Mouse (Mus musculus): ENCODE data around the gene Trim33. TPM values are rescaled to one million over a fixed set of nuclear protein-coding genes. Genes with fewer than 3 reads are reported as not detected.

Gene Trim33
- polyA plus RNA-seq, 1 experiment: 10.8 TPM

GRCm38 (mm10) chr3:103400807-103401206, 121.7 kb downstream of the Trim33 start:
- DNase-seq (ENCODE audit: low spot score): no peak

GRCm38 (mm10) chr3:103401342-103402098, 122.4 kb downstream of the Trim33 start:
- no peak for DNase-seq (ENCODE audit: low spot score)

GRCm38 (mm10) chr3:103402212-103402611, 123.1 kb downstream of the Trim33 start:
- DNase-seq (ENCODE audit: low spot score): no peak

- DNase-seq (ENCODE audit: low spot score): no peak
Measured at GRCm38 (mm10) chr3:103405135-103405534, 126.0 kb downstream of the Trim33 start.

DNA sequence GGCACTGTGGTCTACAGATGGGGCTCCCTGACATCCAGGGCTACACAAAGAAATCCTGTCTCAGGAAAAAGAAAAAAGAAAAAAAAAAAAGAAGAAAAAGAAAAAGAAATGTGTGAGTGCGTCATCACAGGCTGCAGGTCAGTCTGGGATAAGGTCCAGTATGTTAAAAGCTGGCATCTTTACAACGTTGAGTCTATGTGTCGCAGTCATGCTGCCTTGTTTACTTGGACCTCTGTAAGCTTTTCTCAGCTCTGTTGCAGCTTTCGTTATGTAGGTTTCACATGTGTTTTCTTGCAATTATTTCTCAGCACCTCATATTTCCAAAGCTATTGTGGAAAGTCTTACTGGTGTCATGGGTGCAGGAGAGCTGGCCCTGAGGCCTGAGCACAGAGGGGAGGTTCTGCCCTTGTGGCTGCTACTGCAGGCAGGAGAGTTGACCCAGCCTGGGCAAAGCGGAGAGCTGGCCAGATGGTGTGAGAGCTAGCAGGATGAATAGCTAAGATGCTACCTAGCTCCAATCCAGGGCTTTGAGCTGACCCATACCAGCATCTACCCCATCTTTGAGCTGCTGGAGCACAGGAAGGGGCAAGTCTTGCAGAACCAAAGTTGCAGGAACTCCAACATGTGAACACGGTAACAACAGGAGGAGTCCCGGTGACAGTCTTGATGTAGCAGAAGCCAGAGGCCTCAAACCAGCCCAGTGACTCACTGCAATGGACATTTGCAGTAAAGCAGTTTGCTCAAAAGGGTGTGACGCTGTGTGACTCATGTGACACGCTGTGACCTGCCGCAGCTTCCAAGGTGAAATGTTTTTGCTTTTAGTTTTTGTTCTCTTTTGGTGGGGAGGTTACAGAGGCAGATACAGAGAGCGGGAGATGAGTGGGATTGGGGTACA, 127.0 kb downstream of the Trim33 start:
- no peak for DNase-seq (ENCODE audit: low spot score)

Other genes starting within 250 kb of the Trim33 start
- gene Nras, start 221.0 kb upstream of the Trim33 start, polyA plus RNA-seq (2012; rRNA removed): 32.4 and 36.7 TPM in 2 replicates
- 0.11 TPM in 1 of 2 replicates, not detected in the other for gene Ampd1, start 205.3 kb upstream of the Trim33 start, polyA plus RNA-seq (2012; rRNA removed)
- 5.2 and 5.4 TPM in 2 replicates for gene Dennd2c, start 176.7 kb upstream of the Trim33 start, polyA plus RNA-seq (2012; rRNA removed)
- 76.6 and 87.1 TPM in 2 replicates for gene Bcas2, start 107.6 kb upstream of the Trim33 start, polyA plus RNA-seq (2012; rRNA removed)